Mouse (Mus musculus): ENCODE measurements at regions not wholly inside any gene's neighbourhood (a gene's known extent, or its start where the extent isn't known, plus 50 kb on each side); places are given as distances from the start of the nearest gene placed in this dataset.

DNA sequence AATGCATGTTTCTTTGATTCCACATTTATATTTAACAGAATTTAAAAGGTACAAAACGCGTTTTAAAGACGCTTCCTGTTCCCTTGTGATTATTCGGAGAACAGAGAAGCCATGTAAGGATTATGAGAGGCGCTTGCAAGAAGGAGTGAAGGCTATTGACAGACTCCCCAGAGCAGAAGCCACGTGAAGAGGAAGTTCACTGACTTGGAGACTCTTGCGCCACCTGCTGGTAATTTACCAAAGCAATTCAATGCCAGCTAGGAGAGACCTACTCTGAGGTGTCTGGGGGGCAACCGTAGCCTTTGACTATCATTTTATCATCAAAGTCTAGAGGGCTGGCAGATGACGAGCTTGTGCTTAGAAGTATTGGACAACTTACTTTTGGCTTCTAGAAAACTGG, 909.4 kb downstream of the 5730522E02Rik start (continued):
- no peak for TF ChIP-seq TBP (conservative IDR thresholded peaks at IDR 0.05; ENCODE audit: low read depth, low read length)
- TF ChIP-seq E2F4 (IDR thresholded peaks at IDR 0.05; ENCODE audit: insufficient replicate concordance, low read depth, low read length), result no peak
- no peak for TF ChIP-seq MEF2A (IDR thresholded peaks at IDR 0.05; ENCODE audit: borderline replicate concordance, low read depth, low read length)
- TF ChIP-seq CHD2 (IDR thresholded peaks at IDR 0.05; ENCODE audit: low read length), result no peak
- TF ChIP-seq IRF4 (IDR thresholded peaks at IDR 0.05; ENCODE audit: low read depth, low read length), result peak; percentile 31; the same call in 1 of the 2 replicates
- peak; percentile 79 to 88 for TF ChIP-seq CTCF (conservative IDR thresholded peaks at IDR 0.05 in 1 of 2, IDR thresholded peaks at IDR 0.05 in 1 of 2; ENCODE audit: low read depth in 2 of 2, low read length in 2 of 2)
- peak; percentile 85 for TF ChIP-seq MAX (IDR thresholded peaks at IDR 0.05; ENCODE audit: low read length)
- TF ChIP-seq ZKSCAN1 (IDR thresholded peaks at IDR 0.05; ENCODE audit: borderline replicate concordance, low read depth, low read length), result no peak
- peak; percentile 76 for TF ChIP-seq BHLHE40 (IDR thresholded peaks at IDR 0.05; ENCODE audit: low read depth, low read length)
- no peak for TF ChIP-seq POLR2A (IDR thresholded peaks at IDR 0.05; ENCODE audit: low read depth, low read length)
- TF ChIP-seq MXI1 (IDR thresholded peaks at IDR 0.05; ENCODE audit: low read depth, low read length), result peak; percentile 57; the same call in 1 of the 2 replicates

DNA sequence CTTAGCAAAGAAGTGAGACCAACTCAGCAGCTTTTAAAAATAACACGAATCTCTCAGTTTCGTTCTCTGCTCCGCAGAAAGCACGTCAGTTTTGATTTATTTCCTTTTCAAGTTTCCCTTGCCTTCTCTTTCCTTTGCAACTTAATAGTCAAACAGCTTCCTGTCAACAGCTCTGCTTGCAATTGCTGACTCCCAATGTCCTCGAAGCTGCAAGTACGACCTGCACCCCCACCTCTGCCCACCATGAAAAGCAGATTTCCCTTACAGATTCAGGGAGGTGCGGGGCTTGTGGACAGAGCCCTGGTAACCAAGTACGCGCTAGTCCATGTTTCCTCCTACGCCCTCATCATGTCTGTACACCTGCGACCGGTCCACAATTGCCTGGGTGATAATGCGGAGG, 922.2 kb downstream of the 5730522E02Rik start:
- dilution Hi-C loops (cut with MboI; ENCODE audit: extremely low pct_ligation_motif_present, extremely low pct_unique_long_range_greater_than_20kb, low sequenced_read_pairs), result no loop called here
- H3K4me2 ChIP-seq (ENCODE audit: insufficient read depth, low read depth, poor library complexity, severe bottlenecking), result peak overlapping the region; percentile 76

DNA sequence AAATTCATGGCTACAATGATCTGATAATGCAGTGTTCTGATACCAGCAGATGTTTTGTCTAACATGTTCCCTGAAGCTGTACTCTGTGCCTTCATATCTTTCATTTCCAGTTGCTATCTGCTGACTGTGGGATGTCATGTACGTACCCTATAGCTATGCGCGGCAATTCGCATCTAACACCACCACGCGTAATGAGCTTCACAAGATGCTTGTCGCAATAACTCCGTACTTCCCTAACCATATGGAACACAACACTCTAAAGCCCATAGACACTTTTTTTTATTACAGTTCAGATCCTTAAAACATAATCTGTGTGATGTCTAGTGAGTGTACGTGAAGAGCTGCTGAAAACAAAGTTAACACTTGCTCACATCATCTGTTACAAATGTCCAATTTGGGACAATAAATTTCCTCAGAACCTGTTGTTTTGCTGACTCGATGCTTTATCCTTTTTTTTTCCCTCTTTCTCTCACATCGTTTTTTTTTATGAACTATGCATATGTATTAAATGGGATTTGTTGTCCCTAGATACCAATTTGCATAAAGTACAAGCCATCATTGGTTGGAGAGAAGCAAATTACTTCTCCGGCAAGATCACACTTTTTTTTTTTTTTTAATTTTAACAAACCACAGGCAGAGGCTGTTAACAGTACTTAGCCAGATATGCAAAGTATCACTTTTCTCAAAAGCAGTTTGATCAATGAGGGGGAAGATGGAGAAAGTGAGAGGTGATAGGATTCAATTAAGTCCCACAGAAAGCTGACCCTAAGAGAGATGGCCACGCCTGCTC, 922.9 kb downstream of the 5730522E02Rik start:
- H3K36me3 ChIP-seq (replicated peaks in 1 of 2; ENCODE audit: control insufficient read depth in 1 of 2, insufficient read depth in 1 of 2, low read length in 1 of 2), result no peaks in the 10 kb centered on the region
- no peak overlapping the region for H3K4me3 ChIP-seq (replicated peaks in 1 of 3; ENCODE audit: low read depth in 2 of 3, low read length in 2 of 3, poor library complexity in 1 of 3)
- H3K9ac ChIP-seq (ENCODE audit: insufficient read depth, low read depth), result no peak overlapping the region
- TF ChIP-seq USF2 (conservative IDR thresholded peaks at IDR 0.05; ENCODE audit: low read depth, low read length) (no peak), MAFK (IDR thresholded peaks at IDR 0.05; ENCODE audit: insufficient replicate concordance, low read length) (peak; percentile 35; the same call in 1 of the 2 replicates), ZNF384 (IDR thresholded peaks at IDR 0.05; ENCODE audit: low read depth, low read length) (peak; percentile 62), JUND (conservative IDR thresholded peaks at IDR 0.05; ENCODE audit: low read depth, low read length) (no peak), SMC3 (IDR thresholded peaks at IDR 0.05; ENCODE audit: low read depth, low read length) (no peak), EP300 (IDR thresholded peaks at IDR 0.05; ENCODE audit: low read length) (no peak), TCF12 (IDR thresholded peaks at IDR 0.05; ENCODE audit: low read depth, low read length) (no peak), MYC (IDR thresholded peaks at IDR 0.05; ENCODE audit: low read depth, low read length) (no peak), BHLHE40 (IDR thresholded peaks at IDR 0.05; ENCODE audit: low read depth, low read length) (no peak), TBP (conservative IDR thresholded peaks at IDR 0.05; ENCODE audit: low read depth, low read length) (no peak), ZC3H11A (IDR thresholded peaks at IDR 0.05; ENCODE audit: low read depth, low read length) (no peak)
- H3K9me3 ChIP-seq (replicated peaks; ENCODE audit: low read length), result no peaks in the 10 kb centered on the region
- dilution Hi-C loops (cut with MboI; ENCODE audit: extremely low pct_ligation_motif_present, extremely low pct_unique_long_range_greater_than_20kb, low sequenced_read_pairs) (no loop called here), in situ Hi-C loops (cut with MboI; ENCODE audit: low pct_ligation_motif_present, low pct_unique_long_range_greater_than_20kb, low sequenced_read_pairs) (no loop called here)
- no peaks in the 10 kb centered on the region for H3K79me2 ChIP-seq (replicated peaks; ENCODE audit: control insufficient read depth, extremely low read depth, insufficient read depth, poor library complexity, severe bottlenecking)
- peaks cover 0 to 2% of the 10 kb centered on the region in 2 experiments; a peak in 1 of 4 replicates for H3K4me1 ChIP-seq (ENCODE audit: control insufficient read depth in 1 of 2, insufficient read depth in 2 of 2)
- H3K27me3 ChIP-seq (replicated peaks), result no peaks in the 10 kb centered on the region
- H3K4me2 ChIP-seq (ENCODE audit: insufficient read depth, low read depth, poor library complexity, severe bottlenecking), result peak overlapping the region; percentile 76
- DNase-seq (ENCODE audit: extremely low read depth), result no peak
- no peak overlapping the region for H3K27ac ChIP-seq (ENCODE audit: insufficient read depth, low read depth)

More for the DNA sequence above, 922.2 kb downstream of the 5730522E02Rik start:
- H3K27ac ChIP-seq (ENCODE audit: insufficient read depth, low read depth), result no peak overlapping the region
- H3K36me3 ChIP-seq (replicated peaks in 1 of 2; ENCODE audit: control insufficient read depth in 1 of 2, insufficient read depth in 1 of 2, low read length in 1 of 2), result no peaks in the 10 kb centered on the region
- in situ Hi-C loops (cut with MboI; ENCODE audit: low pct_ligation_motif_present, low pct_unique_long_range_greater_than_20kb, low sequenced_read_pairs), result no loop called here
- no peak for TF ChIP-seq SMC3 (IDR thresholded peaks at IDR 0.05; ENCODE audit: low read depth, low read length)
- TF ChIP-seq NELFE (IDR thresholded peaks at IDR 0.05; ENCODE audit: low read depth, low read length), result no peak
- no peak for TF ChIP-seq ZKSCAN1 (IDR thresholded peaks at IDR 0.05; ENCODE audit: borderline replicate concordance, low read depth, low read length)
- TF ChIP-seq ZMIZ1 (IDR thresholded peaks at IDR 0.05; ENCODE audit: low read depth, low read length), result no peak
- no peak for TF ChIP-seq MXI1 (IDR thresholded peaks at IDR 0.05; ENCODE audit: low read depth, low read length)
- peaks cover 0 to 2% of the 10 kb centered on the region in 2 experiments; a peak in 1 of 4 replicates for H3K4me1 ChIP-seq (ENCODE audit: control insufficient read depth in 1 of 2, insufficient read depth in 2 of 2)
- no peak overlapping the region for H3K9ac ChIP-seq (ENCODE audit: insufficient read depth, low read depth)
- H3K27me3 ChIP-seq (replicated peaks), result no peaks in the 10 kb centered on the region
- no peaks in the 10 kb centered on the region for H3K9me3 ChIP-seq (replicated peaks; ENCODE audit: low read length)
- no peak for DNase-seq (ENCODE audit: extremely low read depth)
- no peaks in the 10 kb centered on the region for H3K79me2 ChIP-seq (replicated peaks; ENCODE audit: control insufficient read depth, extremely low read depth, insufficient read depth, poor library complexity, severe bottlenecking)
- peak overlapping the region in 1 of 3 experiments; percentile 2 for H3K4me3 ChIP-seq (replicated peaks in 1 of 3; ENCODE audit: low read depth in 2 of 3, low read length in 2 of 3, poor library complexity in 1 of 3)

Data from CH12.LX (cell line).